Mouse (Mus musculus) neural tube, embryonic 14.5 days (tissue): ENCODE measurements around the gene Gal3st2c. TPM values are rescaled to one million over a fixed set of nuclear protein-coding genes. Genes with fewer than 3 reads are reported as not detected.
"Not testable (repeated sequence)": the region's sequence is repeated elsewhere in the genome, so short reads cannot be mapped to it uniquely, and the experiment has no call there.

ENCODE experiments used
- ATAC-seq: fragments of 200-750 bp; cut with Nextera tagmentation; 2 replicates; pipeline ENCODE4 v1.8.0; 2017; ENCODE audit warnings: low read depth, mild to moderate bottlenecking, moderate TSS enrichment, moderate library complexity
- H3K27ac ChIP-seq: fragments of 300-500 bp; sonication (generic); 2 replicates; pipeline ENCODE4 v1.5.1; 2014; ENCODE audit warnings: low read depth, mild to moderate bottlenecking, control low read depth, low read length, moderate library complexity, mixed read lengths
- H3K27me3 ChIP-seq: fragments of 300-500 bp; sonication (generic); 2 replicates; pipeline ENCODE4 v1.6.1; 2014; ENCODE audit warnings: low read length; ENCODE audit not compliant: control insufficient read depth, insufficient read depth
- H3K36me3 ChIP-seq: fragments of 300-500 bp; sonication (generic); 2 replicates; pipeline ENCODE4 v1.6.1; 2014; ENCODE audit warnings: low read length, mixed read lengths; ENCODE audit not compliant: control insufficient read depth, insufficient read depth
- H3K4me1 ChIP-seq: fragments of 300-500 bp; sonication (generic); 2 replicates; pipeline ENCODE4 v1.6.1; 2014; ENCODE audit warnings: low read length; ENCODE audit not compliant: control insufficient read depth, insufficient read depth
- H3K4me2 ChIP-seq: fragments of 300-500 bp; sonication (generic); 2 replicates; pipeline ENCODE4 v1.6.1; 2014; ENCODE audit warnings: mild to moderate bottlenecking, low read depth, low read length, control low read depth
- H3K4me3 ChIP-seq: fragments of 300-500 bp; sonication (generic); 2 replicates; pipeline ENCODE4 v1.5.1; 2014; ENCODE audit warnings: low read depth, low read length, control low read depth, mixed read lengths
- H3K9ac ChIP-seq: fragments of 300-500 bp; sonication (generic); replicated peaks from 2 replicates; pipeline ENCODE4 v1.6.1; 2014; ENCODE audit warnings: low read depth, mild to moderate bottlenecking, control low read depth, low read length, mixed read lengths
- H3K9me3 ChIP-seq: fragments of 300-500 bp; sonication (generic); 2 replicates; pipeline ENCODE4 v1.6.1; 2016; ENCODE audit warnings: low read length; ENCODE audit not compliant: control insufficient read depth
- WGBS: fragments of 180-500 bp; shearing (Covaris S2); extraction: QIAGEN DNeasy Blood & Tissue Kit; methylation state at CpG from one replicate; pipeline ENCODE4 v1.1.7; 2014; 5-methylcytosine and 5-hydroxymethylcytosine counted together
- polyA plus RNA-seq: library from polyadenylated mRNA; unstranded; fragments of >200 nt; fragmentation: Nextera tagmentation; extraction: Ambion mirVana; gene quantifications from 2 replicates; pipeline ENCODE4 v1.2.1, GENCODE M21; 2014

The Gal3st2c gene
- polyA plus RNA-seq, 1 experiment from 2014 or later = not detected

- not testable (repeated sequence) for H3K4me2 ChIP-seq, H3K4me3 ChIP-seq, H3K9me3 ChIP-seq, H3K27ac ChIP-seq, ATAC-seq, H3K27me3 ChIP-seq, H3K4me1 ChIP-seq, H3K9ac ChIP-seq, H3K36me3 ChIP-seq
- WGBS = 89% methylated on average over 2 of the region's 2 CpGs
These were observed 759 bp downstream of the Gal3st2c start for GRCm38 (mm10) chr1:93991068-93991467.

- not testable (repeated sequence) for H3K9me3 ChIP-seq, H3K4me3 ChIP-seq, H3K9ac ChIP-seq, ATAC-seq, H3K27me3 ChIP-seq, H3K27ac ChIP-seq, H3K4me2 ChIP-seq, H3K36me3 ChIP-seq, H3K4me1 ChIP-seq
- WGBS = 93% methylated on average over 3 of the region's 3 CpGs
These were observed 1.2 kb downstream of the Gal3st2c start for GRCm38 (mm10) chr1:93991491-93991890.

GRCm38 (mm10) chr1:94001023-94001422, 10.7 kb downstream of the Gal3st2c start:
- H3K27ac ChIP-seq = no peak overlapping the region
- H3K4me3 ChIP-seq = no peak overlapping the region
- 87% methylated on average over 2 of the region's 2 CpGs for WGBS
- ATAC-seq = no peak
- H3K27me3 ChIP-seq = no peaks in the 10 kb centered on the region
- H3K36me3 ChIP-seq = no peaks in the 10 kb centered on the region
- H3K4me1 ChIP-seq = no peaks in the 10 kb centered on the region
- H3K9me3 ChIP-seq = no peaks in the 10 kb centered on the region
- H3K9ac ChIP-seq = no peak overlapping the region
- H3K4me2 ChIP-seq = no peak overlapping the region

- not testable (repeated sequence) for H3K4me2 ChIP-seq, H3K9me3 ChIP-seq, ATAC-seq, H3K27ac ChIP-seq, H3K36me3 ChIP-seq, H3K9ac ChIP-seq, H3K4me3 ChIP-seq, H3K27me3 ChIP-seq, H3K4me1 ChIP-seq
- WGBS = 74% methylated on average over 2 of the region's 2 CpGs
These were observed 15.7 kb downstream of the Gal3st2c start for GRCm38 (mm10) chr1:94005954-94006506.

GRCm38 (mm10) chr1:94008826-94009225, 18.5 kb downstream of the Gal3st2c start:
- WGBS = 94% methylated on average over 15 of the region's 19 CpGs
- not testable (repeated sequence) for H3K4me1 ChIP-seq, H3K9ac ChIP-seq, H3K4me2 ChIP-seq, H3K27me3 ChIP-seq, H3K4me3 ChIP-seq, H3K36me3 ChIP-seq, H3K27ac ChIP-seq, H3K9me3 ChIP-seq, ATAC-seq

- WGBS = 79% methylated on average over 3 of the region's 3 CpGs
- ATAC-seq = no peak
These were observed 21.3 kb downstream of the Gal3st2c start for GRCm38 (mm10) chr1:94011643-94012042.

GRCm38 (mm10) chr1:94020151-94020550, 29.8 kb downstream of the Gal3st2c start, which contains the start of gene Neu4:
Neu4 (plus strand) TSS chr1:94020451.
- 82% methylated on average over 6 of the region's 6 CpGs for WGBS
- Histone ChIP-seq H3K4me3 (no peak within 1 kb of the TSS), H3K27ac (no peak within 1 kb of the TSS), H3K9me3 (no peaks in the 10 kb centered on the region), H3K9ac (no peak within 1 kb of the TSS), H3K4me1 (no peaks in the 10 kb centered on the region), H3K4me2 (no peak within 1 kb of the TSS), H3K36me3 (no peaks in the 10 kb centered on the region), H3K27me3 (no peaks in the 10 kb centered on the region)
- ATAC-seq = no peak

More at GRCm38 (mm10) chr1:94011643-94012042, 21.3 kb downstream of the Gal3st2c start:
- Histone ChIP-seq H3K9me3 (no peaks in the 10 kb centered on the region), H3K9ac (no peak overlapping the region), H3K4me1 (no peaks in the 10 kb centered on the region), H3K4me2 (no peak overlapping the region), H3K4me3 (no peak overlapping the region), H3K27me3 (no peaks in the 10 kb centered on the region), H3K27ac (no peak overlapping the region), H3K36me3 (no peaks in the 10 kb centered on the region)

- no peak for ATAC-seq
- no peak overlapping the region for H3K9ac ChIP-seq
- H3K4me1 ChIP-seq = no peaks in the 10 kb centered on the region
- no peak overlapping the region for H3K4me3 ChIP-seq
- H3K36me3 ChIP-seq = no peaks in the 10 kb centered on the region
- H3K27me3 ChIP-seq = no peaks in the 10 kb centered on the region
- no peak overlapping the region for H3K4me2 ChIP-seq
- WGBS = 86% methylated on average over 12 of the region's 12 CpGs
- no peaks in the 10 kb centered on the region for H3K9me3 ChIP-seq
- H3K27ac ChIP-seq = no peak overlapping the region
These were observed 37.3 kb downstream of the Gal3st2c start for GRCm38 (mm10) chr1:94027506-94028108.

GRCm38 (mm10) chr1:94028741-94029140, 38.4 kb downstream of the Gal3st2c start:
- H3K27ac ChIP-seq = no peak overlapping the region
- WGBS = 94% methylated on average over 2 of the region's 2 CpGs
- H3K9ac ChIP-seq = no peak overlapping the region
- H3K9me3 ChIP-seq = no peaks in the 10 kb centered on the region
- no peak for ATAC-seq
- no peaks in the 10 kb centered on the region for H3K36me3 ChIP-seq
- no peaks in the 10 kb centered on the region for H3K27me3 ChIP-seq
- H3K4me1 ChIP-seq = no peaks in the 10 kb centered on the region
- H3K4me2 ChIP-seq = no peak overlapping the region
- no peak overlapping the region for H3K4me3 ChIP-seq
